Mouse (Mus musculus): ENCODE measurements around the gene Plekhb2.
A peak's percentile ranks its signal among the peaks of the same experiment; 100 is the strongest.

Gene Plekhb2

GRCm38 (mm10) chr1:34849745-34850342 lies at the start of gene Plekhb2:
Gene Plekhb2 (plus strand): TSS chr1:34849976.
- peak; percentile 83 for ATAC-seq (ENCODE audit: low TSS enrichment)

DNA sequence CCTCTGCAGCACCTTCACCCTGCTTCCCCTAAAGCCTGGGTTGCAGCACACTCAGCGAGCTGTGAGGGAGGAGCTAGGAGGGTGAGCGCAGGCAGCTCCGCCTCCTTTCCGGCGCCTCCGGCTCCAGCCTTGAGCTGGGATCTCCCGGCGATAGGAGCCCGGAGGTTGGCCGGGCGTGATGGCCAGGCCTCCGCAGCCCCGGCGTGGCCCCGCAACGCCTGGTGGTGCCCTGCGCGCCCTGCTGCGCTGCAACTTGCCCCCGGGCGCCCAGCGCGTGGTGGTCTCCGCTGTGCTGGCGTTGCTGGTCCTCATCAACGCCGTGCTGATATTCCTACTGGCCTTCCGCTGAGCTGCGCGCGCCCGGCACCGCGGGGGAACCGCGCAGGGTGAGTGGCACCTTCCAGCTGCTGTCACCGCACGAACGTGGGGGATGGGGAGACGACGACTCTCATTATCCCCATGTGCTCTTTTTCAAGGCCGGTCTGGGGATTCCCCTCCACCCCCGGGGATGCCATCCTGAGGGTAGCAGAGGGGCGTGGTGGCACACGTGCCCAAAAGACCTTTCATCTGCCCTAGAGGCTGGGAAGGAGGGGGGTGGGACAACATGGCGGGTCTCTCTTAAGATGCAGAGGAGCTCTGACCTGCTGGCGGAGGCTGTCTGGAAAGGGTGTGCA lies 48.0 kb upstream of the Plekhb2 start:
- peak; percentile 70 for ATAC-seq (ENCODE audit: low TSS enrichment)

GRCm38 (mm10) chr1:34802290-34802642 lies 47.5 kb upstream of the Plekhb2 start:
- ATAC-seq (ENCODE audit: low TSS enrichment): peak; percentile 64

DNA sequence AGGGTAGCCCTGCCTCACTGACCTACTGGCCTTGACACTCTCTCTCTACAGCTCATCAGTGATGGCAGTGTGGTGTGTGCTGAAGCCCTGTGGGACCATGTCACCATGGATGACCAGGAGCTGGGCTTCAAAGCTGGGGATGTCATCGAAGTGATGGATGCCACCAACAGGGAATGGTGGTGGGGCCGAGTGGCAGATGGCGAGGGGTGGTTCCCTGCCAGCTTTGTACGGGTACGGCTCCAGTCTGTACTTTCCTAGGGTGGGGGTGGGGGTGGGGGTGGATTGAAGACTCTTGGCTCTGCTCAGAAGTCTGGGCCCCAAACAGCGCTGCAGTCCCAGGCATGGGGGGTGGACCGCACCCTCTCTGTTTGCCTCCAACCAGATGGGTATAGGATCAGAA lies 44.9 kb upstream of the Plekhb2 start:
- no peak for ATAC-seq (ENCODE audit: low TSS enrichment)

- no peak for ATAC-seq (ENCODE audit: low TSS enrichment)
Observed at GRCm38 (mm10) chr1:34805931-34806520, 43.8 kb upstream of the Plekhb2 start.

GRCm38 (mm10) chr1:34808445-34808844 lies 41.3 kb upstream of the Plekhb2 start:
- no peak for ATAC-seq (ENCODE audit: low TSS enrichment)

DNA sequence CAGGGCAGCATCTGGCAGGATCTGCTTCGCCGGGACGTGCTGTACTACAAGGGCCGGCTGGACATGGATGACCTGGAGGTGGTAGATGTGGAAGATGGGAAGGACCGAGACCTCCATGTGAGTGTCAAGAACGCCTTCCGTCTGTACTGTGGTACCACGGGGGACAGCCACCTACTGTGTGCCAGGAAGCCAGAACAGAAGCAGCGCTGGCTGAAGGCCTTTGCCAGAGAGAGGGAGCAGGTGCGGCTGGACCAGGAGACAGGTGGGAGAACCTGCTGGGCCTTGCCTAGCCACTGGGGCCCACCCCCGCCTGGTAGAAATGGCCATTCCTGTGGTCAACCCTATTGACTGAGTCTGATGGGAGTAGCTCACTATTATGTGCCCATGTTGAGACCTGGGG lies 39.5 kb upstream of the Plekhb2 start:
- no peak for ATAC-seq (ENCODE audit: low TSS enrichment)

DNA sequence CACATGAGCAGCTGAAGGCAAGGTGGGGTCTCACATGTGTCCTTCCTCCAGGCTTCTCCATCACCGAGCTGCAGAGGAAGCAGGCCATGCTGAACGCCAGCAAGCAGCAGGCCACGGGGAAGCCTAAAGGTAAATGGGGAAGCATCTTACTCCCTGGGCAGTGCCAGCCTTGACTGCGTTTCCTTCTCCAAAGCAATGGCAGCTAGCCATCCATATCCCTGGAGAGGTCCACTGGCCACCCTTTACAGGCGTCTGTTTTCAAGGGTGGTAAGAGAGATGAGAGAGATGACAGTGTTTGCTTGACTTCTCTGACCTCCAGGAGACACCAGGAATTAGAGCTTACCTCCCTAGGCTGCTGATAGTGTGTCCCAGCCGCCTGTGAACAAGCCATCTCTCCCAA lies 38.7 kb upstream of the Plekhb2 start:
- ATAC-seq (ENCODE audit: low TSS enrichment): no peak

DNA sequence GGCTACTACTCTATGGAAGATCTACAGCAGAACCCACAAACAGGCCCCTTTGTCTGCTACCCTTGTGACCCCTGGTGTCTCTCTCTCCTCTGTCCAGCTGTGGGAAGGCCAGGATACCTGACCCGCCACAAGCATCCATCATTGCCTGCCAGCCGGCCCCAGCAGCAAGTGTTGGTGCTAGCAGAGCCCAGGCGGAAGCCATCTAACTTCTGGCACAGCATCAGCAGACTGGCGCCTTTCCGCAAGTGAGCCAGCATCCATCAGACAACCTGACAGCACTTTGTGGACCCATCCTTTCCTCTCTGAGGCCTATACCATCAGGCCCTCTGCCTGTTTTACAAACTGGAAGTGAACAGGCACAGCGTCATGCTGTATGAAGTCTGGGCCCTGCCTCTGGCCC lies 38.2 kb upstream of the Plekhb2 start:
- ATAC-seq (ENCODE audit: low TSS enrichment): no peak

DNA sequence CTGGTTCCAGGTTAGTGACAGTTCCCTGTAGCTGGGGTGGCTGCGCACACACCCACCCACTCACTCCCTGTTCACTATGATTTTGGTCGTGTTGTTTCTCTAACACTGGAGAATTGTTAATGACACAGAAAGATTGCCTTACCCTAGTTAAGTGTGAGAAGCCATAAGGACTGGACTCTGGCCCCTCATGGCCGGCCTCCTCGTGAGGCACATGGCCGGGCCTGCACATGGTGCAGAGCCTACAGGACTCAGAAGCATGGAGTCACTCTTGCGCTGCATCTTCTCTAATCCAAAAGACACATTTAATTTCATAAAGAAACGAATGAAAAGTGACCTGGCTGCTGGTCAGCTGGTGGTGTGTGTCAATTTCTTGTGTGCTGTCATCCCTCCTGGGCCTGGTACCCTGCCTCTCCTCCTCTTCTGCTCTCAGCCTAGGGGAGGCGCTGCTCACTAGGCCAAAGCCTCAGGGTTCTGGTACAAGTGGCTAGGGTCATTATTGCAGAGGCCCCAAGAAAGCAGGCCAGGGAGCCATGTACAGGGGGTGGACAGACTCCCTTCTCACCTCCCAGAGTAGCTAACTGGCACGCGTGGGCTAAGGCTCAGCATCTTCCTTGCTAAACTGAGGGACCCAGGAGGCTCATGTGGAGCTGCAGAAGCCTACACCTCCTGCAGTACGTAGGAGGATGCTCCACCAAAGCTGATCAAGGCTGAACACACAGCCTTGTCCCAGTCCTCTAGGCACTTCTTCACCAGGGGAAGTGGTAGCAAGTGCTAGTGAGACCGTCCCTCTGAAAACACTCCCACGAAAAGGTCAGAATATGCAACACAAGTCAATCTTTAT lies 37.1 kb upstream of the Plekhb2 start:
- peak; percentile 60 for ATAC-seq (ENCODE audit: low TSS enrichment)

DNA sequence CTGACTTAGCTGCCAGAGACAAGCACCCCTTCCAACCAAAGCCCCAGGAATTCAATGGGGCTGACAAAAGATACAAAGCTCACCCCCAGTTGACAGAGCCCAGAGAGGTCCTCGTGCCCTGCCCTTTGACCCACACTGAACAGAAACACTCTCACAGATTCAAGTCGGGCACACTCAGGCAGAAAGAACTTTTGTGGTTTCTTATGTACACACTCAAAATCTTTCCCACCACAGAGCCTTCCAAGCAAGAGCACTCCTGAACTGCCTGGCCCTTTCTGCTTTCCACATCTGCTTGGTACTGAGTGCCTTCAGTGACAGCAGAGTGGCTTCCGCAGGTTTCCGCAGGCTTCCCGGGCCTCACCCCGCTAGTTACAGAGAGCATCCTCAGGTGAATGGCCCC lies 33.9 kb upstream of the Plekhb2 start:
- ATAC-seq (ENCODE audit: low TSS enrichment): no peak

- ATAC-seq (ENCODE audit: low TSS enrichment): no peak
Observed at GRCm38 (mm10) chr1:34819225-34819910, 30.4 kb upstream of the Plekhb2 start.

DNA sequence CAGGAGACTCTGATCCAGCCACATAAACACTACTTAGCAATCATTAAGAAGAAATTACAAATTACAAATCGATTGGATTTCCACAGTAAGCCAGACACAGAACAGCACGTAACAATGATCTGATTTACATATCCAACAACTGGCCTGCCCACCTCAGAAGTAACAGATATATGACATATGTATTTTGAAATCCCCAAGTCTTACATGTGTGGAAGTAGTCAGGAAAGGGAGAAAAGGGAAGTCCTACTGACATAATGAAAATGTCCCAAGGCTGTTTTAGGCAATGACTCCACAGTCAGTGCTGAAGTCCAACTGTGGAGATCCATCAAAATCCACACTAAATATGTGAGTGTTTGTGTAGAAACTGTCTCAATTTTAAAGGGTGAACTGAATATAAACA lies 28.4 kb upstream of the Plekhb2 start:
- no peak for ATAC-seq (ENCODE audit: low TSS enrichment)

DNA sequence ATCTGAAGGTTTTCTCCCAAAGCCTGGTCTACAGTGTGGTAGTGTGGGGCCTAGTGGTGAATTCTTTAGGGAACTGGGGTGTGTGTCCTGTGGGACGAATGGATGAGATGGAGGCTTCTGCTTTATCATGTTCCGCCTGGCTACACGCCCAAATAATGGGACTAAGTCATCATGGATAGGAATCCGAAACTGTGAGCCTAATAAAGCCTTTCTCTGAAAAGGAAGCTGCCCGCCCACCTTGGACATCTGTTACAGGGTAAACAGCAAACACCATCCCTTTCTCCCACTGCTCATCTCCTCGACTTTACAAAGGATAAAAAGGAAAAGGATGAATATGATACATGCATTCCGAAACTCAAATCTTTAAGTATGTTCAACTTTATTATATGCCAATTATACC lies 27.8 kb upstream of the Plekhb2 start:
- no peak for ATAC-seq (ENCODE audit: low TSS enrichment)

DNA sequence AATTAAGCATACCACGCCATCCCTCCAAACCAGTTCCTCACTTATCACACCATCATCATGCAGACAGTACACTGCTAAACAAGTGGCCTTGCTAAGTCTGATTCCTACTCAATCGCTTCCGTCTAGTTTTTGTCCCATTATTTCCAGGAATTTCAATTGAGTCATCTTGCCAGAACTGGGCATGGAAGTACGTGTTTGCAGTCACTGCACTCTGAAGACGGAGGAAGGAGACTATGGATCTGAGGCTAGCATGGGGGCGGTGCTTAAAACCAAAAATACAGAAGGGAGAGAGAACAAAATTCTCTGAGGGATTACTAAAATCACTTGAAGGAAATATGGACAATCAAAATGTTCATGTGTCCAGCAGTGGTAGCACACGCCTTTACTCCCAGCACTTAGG lies 27.0 kb upstream of the Plekhb2 start:
- peak; percentile 51 for ATAC-seq (ENCODE audit: low TSS enrichment)

DNA sequence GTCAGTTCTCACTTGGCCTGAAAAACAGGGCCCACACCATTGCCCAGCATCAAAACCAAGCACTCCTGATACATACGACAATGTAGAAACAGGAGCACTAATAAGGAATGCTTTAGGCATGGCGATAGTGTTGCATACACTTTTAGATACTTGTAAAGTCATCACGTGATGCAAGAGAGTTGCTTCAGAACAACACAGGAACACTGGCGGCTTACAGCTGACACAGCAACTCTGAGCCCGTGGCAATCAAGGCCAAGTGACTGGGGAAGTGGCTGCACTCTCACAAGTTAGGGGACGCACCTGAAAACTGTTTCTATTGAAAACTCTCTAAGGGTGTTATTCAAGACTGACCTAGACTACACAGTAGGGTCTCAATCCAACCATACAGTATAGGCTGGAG lies 26.4 kb upstream of the Plekhb2 start:
- no peak for ATAC-seq (ENCODE audit: low TSS enrichment)

DNA sequence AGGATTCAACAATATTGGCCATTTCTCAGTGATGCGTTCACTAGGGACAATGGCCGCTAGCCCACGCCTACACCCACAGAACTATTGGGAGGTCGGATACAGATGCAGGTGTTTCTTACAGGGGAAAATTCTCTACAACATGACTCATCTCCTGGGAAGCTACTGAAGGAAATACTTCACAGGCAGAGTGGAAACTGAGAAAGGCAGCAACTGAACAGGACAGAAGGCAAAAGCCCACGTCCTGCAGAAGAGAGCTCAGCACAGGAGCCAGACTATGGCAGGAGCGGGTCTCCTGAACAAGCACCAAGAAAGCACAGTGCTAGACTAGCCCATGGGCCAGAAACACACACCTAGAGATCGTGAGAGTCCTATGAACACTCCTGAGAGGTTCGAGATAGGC lies 25.6 kb upstream of the Plekhb2 start:
- peak; percentile 72 for ATAC-seq (ENCODE audit: low TSS enrichment)

DNA sequence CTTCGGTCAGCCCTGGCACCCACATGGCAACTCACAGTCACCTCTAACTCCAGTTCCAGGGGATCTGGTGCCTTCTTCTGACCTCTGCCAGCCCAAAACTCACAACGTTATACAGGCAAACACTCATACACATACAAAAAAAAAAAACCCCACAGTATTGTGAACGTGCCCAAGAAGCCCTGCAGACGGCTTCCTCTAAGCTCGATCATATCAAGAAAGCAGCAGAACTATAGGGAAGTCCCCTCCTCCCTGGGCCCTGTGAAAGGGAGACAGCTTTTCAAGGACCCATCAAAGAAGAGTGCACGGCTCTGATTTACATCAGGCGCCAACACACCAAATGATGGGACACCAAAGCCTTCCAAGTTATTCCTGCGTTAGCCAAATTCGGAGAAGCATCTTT lies 23.9 kb upstream of the Plekhb2 start:
- no peak for ATAC-seq (ENCODE audit: low TSS enrichment)

DNA sequence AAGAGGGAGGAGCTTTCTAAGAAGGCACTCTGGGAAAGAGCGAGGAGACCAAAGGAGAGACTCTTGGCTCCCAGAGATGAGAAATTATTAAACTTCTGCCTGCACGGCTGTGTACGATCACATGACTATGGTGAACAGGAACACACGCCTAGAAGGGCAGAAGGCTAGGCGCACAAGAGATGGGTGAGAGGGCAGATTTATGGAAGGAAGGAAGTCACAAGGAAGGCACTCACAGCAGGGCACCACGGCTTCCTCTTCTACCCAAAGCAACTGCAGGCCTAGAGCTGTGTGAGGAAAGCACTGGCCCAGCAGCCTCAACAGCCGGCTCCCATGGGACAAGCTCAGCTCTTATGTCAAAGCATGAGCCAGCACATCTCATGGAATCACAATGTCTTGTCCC lies 21.9 kb upstream of the Plekhb2 start:
- ATAC-seq (ENCODE audit: low TSS enrichment): no peak

DNA sequence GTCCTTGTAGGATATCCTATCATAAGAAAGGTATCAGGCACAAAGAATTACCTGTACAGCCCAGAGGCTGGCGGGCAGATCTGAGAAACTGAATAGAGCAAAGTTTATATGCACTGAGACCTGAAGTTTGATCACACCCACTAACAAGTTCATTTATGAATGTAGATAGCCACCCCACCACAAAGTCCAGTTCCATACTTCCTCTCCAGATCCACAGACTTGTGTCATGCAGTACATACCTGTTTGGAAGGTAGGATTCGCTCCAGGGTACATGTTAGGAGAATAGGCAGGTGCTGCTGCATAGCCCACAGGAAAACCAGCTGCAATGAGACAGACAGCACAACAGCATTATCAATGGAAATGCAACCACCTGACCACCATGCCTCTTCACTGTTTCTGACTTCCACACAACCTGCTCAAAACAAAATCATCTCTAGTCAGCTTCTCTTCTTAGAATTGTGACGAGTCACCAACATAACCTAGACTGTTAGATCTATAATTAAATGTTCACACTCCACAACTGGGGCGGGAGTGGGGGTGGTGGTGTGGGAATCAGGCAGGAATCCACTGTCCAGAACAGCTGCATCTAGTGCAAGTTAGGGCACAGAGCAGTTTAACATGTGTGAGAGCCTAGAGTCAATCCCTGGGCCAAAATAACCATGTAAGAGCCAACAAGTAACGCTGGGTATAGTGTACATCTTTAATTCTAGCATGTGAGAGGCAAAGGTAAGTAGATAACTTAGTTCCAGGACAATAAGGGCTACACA lies 21.1 kb upstream of the Plekhb2 start:
- ATAC-seq (ENCODE audit: low TSS enrichment): no peak

DNA sequence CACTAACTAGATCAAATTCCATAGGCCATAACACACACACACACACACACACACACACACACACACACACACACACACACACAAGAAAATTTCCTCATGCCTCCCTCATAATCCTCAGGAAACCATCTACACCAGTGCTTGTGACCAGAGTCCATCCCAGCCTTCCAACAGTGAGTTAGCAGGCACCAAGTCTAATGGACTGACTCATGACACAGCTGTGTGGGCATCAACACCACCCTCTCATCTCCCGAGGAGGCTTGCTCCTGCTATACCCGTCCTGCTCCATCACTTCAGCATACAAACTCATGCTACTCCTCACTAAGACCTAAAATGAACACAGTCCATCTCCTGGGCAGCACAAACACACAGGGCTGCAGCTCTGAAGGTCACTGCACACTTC lies 18.8 kb upstream of the Plekhb2 start:
- peak; percentile 86 for ATAC-seq (ENCODE audit: low TSS enrichment)
